Mouse (Mus musculus): Measurements from ENCODE around the gene Btbd18.
A peak's percentile ranks its signal among the peaks of the same experiment; 100 is the strongest.

DNA sequence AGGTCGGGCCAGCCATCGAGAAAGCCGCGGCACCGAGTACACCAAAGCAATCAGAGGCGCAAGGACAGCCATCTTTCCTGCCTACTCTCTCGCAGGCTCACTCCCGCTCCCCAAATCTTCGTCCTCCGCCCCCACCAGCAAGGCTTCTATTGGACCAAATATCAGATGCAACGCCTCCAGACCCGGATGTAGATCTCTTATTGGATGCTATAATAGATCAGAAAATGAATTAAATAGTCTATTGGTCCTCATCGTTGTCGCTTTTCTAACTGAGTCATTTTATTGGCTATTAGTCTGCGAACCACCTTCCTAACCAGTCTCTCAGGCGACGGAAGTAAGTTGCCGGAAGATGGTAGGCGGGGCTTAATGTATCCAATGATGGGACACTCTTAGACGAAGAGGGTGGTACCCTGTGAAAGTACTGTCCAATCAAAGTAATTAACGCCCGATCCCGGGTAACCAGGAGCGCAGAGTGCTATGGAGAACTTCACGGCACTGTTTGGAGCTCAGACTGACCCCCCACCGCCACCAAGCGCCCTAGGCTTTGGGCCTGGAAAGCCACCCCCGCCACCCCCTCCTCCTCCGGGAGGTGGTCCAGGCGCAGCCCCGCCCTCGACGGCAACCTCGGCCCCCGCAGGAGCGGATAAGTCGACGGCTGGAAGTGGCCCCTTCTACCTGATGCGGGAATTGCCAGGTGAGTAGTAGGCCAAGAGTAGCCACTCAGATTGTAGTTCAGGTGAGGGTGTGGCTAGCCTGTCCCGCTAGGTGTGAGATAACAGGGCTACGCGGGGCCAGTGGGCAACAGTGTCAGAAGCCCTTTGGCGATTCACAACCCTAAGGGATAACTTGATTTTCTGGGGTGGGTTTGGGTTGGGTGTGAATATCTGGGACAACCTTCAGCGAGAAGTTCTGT lies 19.3 kb downstream of the Btbd18 start, which contains the start of the genes Gm28635 and Med19:
- TF ChIP-seq ZC3H11A (IDR thresholded peaks at IDR 0.05; ENCODE audit: low read depth, low read length), result no peak
- TF ChIP-seq CHD2 (IDR thresholded peaks at IDR 0.05; ENCODE audit: low read length), result peak; percentile 97
- no peak for TF ChIP-seq GABPA (IDR thresholded peaks at IDR 0.05; ENCODE audit: insufficient replicate concordance, low read depth, low read length)
- TF ChIP-seq ZNF384 (IDR thresholded peaks at IDR 0.05; ENCODE audit: low read depth, low read length), result no peak

Measured in CH12.LX (cell line).